Comparison of ENCODE assay signal across 9 mouse cellular contexts in the genomic region with DNA sequence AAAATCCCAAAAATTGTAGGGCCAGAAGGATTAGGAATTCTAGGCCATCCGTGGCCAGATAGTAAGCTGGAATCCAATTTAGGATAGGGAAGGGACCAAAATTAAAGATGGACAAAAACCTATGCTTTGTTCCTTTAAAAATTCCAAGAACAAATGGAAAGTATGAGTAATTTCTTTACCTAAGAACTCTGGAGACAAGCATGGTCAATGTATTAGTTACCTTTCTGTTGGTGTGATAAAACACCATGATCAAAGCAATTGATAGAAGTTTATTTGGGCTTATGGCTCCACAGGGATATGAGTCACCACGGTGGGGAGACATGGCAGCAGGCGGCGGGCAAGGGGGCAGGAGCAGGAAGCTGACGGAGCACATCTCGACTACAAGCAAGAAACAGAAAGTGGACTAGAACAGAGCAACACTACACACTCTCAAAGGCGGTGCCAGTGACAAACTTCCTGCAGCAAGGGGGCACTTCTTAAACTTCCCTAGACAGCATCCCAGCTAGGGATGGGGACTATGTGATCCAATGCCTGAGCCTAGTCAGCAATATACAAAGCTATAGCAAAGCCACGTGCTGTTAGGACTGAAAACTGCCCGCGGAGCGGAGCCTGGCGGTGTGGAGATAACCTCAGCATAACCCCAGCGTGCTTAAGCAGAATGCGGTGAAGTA. TPM values are rescaled to one million over a fixed set of nuclear protein-coding genes. Genes with fewer than 3 reads are reported as not detected.
DNase-seq lines count a peak whose midpoint lies in the region; ATAC-seq and TF ChIP-seq lines count a peak whose summit lies in the region.
"Had no signal": no experiment of that assay in that cellular context is flagged by ENCODE, and none has a peak within 500 bp of the region (broad histone marks: within the 10 kb centered on the region; RNA-seq: fewer than 3 reads in every experiment).

No protein-coding gene starts in this region.

- H3K9me3 ChIP-seq in lung, postnatal 0 days (ENCODE audit: low read length), result no peaks in the 10 kb centered on the region
- H3K9me3 ChIP-seq: embryonic facial prominence, embryonic 15.5 days had no signal

- 33% methylated on average over 14 of the region's 14 CpGs for WGBS in lung, postnatal 0 days

- peak; percentile 38 for TF ChIP-seq CTCF in lung, postnatal 0 days (IDR thresholded peaks at IDR 0.05)

- H3K4me1 ChIP-seq in lung, postnatal 0 days (ENCODE audit: insufficient read depth, low read depth, low read length), result peaks cover 10% of the 10 kb centered on the region; the same call in 1 of the 2 replicates

- H3K27ac ChIP-seq in lung, postnatal 0 days (ENCODE audit: low read length), result no peak overlapping the region
- H3K27ac ChIP-seq: embryonic facial prominence, embryonic 15.5 days had no signal

- DNase-seq in thymus, adult 18-20 months, result peak; percentile 40 to 57
- no peak for DNase-seq in thymus, postnatal 10 days (ENCODE audit: low spot score in 2 of 2)
- peak; percentile 34 to 50 for DNase-seq in heart, adult 9 months (ENCODE audit: low spot score in 2 of 2)
- DNase-seq in lung, postnatal 0 days (ENCODE audit: low spot score), result peak; percentile 57
- peak; percentile 45 to 62 for DNase-seq in thymus, postnatal 36 days
- DNase-seq in cerebellum, adult 8-10 months, result no peak
- no peak for DNase-seq in right cerebral cortex, adult 18-20 months
- DNase-seq in ovary, adult 18-20 months (ENCODE audit: low spot score), result no peak

- H3K4me2 ChIP-seq in lung, postnatal 0 days (replicated peaks; ENCODE audit: low read depth, low read length), result peak overlapping the region; percentile 43

- ATAC-seq in lung, postnatal 0 days, result peak; percentile 76

- H3K27me3 ChIP-seq in lung, postnatal 0 days (replicated peaks; ENCODE audit: insufficient read depth, low read length), result no peaks in the 10 kb centered on the region
- H3K27me3 ChIP-seq: embryonic facial prominence, embryonic 15.5 days had no signal

- no peaks in the 10 kb centered on the region for H3K36me3 ChIP-seq in lung, postnatal 0 days (ENCODE audit: insufficient read depth, low read length)
- H3K36me3 ChIP-seq: embryonic facial prominence, embryonic 15.5 days had no signal

- peak overlapping the region; percentile 39 for H3K9ac ChIP-seq in lung, postnatal 0 days (replicated peaks; ENCODE audit: low read depth)
- H3K9ac ChIP-seq: embryonic facial prominence, embryonic 15.5 days had no signal

- TF ChIP-seq EP300 in lung, postnatal 0 days (IDR thresholded peaks at IDR 0.05), result no peak

- peak overlapping the region; percentile 26 for H3K4me3 ChIP-seq in lung, postnatal 0 days (ENCODE audit: low read depth, low read length)
- H3K4me3 ChIP-seq: embryonic facial prominence, embryonic 15.5 days had no signal

RNA-seq across cellular contexts. Expression of a gene that starts 26.2 kb away (rescaled TPM):
- 29.4 and 33.9 TPM in 2 replicates for polyA plus RNA-seq in lung, postnatal 0 days (2015; fragmentation: Nextera tagmentation; extraction: Ambion mirVana)

Comparison
In these comparisons a context has a peak if more than half of its experiments do, and no peak if none do; other contexts are left out.
1. DNase-seq: peak in thymus, adult 18-20 months (2 of 2), heart, adult 9 months (2 of 2), lung, postnatal 0 days (single experiment) and thymus, postnatal 36 days (2 of 2); none in thymus, postnatal 10 days (0 of 2), cerebellum, adult 8-10 months (single experiment), right cerebral cortex, adult 18-20 months (single experiment) and ovary, adult 18-20 months (single experiment).